Mouse (Mus musculus) cortical plate, adult 2 months (tissue): Measurements from ENCODE around the gene Nme4.

Experiments
- CTCF ChIP-seq: fragments of 200-500 bp; IDR thresholded peaks from 2 replicates; pipeline ENCODE4 v1.5.1; 2011; ENCODE audit warnings: mild to moderate bottlenecking, control low read depth, low read length; ENCODE audit not compliant: insufficient read depth; ENCODE audit errors: extremely low read depth
- POLR2A ChIP-seq: fragments of 200-500 bp; IDR thresholded peaks from 2 replicates; pipeline ENCODE4 v1.6.1; 2011; ENCODE audit warnings: mild to moderate bottlenecking, low read length, control low read depth; ENCODE audit not compliant: insufficient read depth; ENCODE audit errors: extremely low read depth

- TF ChIP-seq CTCF (no peak), POLR2A (no peak)
Observed at GRCm38 (mm10) chr17:26115956-26116487, 20.6 kb upstream of the Nme4 start.
